Mouse (Mus musculus) liver, adult 2 months (tissue): Measurements from ENCODE around the gene Olfr190. TPM values are rescaled to one million over a fixed set of nuclear protein-coding genes. Genes with fewer than 3 reads are reported as not detected.
"Not testable (repeated sequence)": the region's sequence is repeated elsewhere in the genome, so short reads cannot be mapped to it uniquely, and the experiment has no call there.

Source experiments
- DNase-seq: peaks from one replicate; pipeline ENCODE4 v3.0.0-alpha.2; 2011; ENCODE audit warnings: low read depth, low spot score; ENCODE audit errors: extremely low read depth
- H3K27ac ChIP-seq: fragments of 200-500 bp; replicated peaks from 2 replicates; pipeline ENCODE4 v1.5.1; 2012; ENCODE audit warnings: low read depth, mild to moderate bottlenecking, control low read depth, inconsistent platforms, low read length; ENCODE audit not compliant: insufficient read depth
- H3K27me3 ChIP-seq: fragments of 200-500 bp; 2 replicates; pipeline ENCODE4 v1.6.1; 2012; ENCODE audit warnings: mild to moderate bottlenecking, moderate library complexity, low read length, inconsistent platforms; ENCODE audit not compliant: control insufficient read depth, insufficient read depth
- H3K36me3 ChIP-seq: fragments of 200-500 bp; 2 replicates; pipeline ENCODE4 v1.6.1; 2012; ENCODE audit warnings: low read length, inconsistent platforms; ENCODE audit not compliant: control insufficient read depth, insufficient read depth
- H3K4me1 ChIP-seq: fragments of 200-500 bp; 2 replicates; pipeline ENCODE4 v1.6.1; 2011; ENCODE audit warnings: low read length; ENCODE audit not compliant: control insufficient read depth, insufficient read depth
- H3K4me3 ChIP-seq: fragments of 200-500 bp; 2 replicates; pipeline ENCODE4 v1.5.1; 2011; ENCODE audit warnings: low read depth, mild to moderate bottlenecking, control low read depth, low read length, moderate library complexity; ENCODE audit not compliant: insufficient read depth
- H3K79me2 ChIP-seq: fragments of 200-500 bp; 2 replicates; pipeline ENCODE4 v1.6.1; 2012; ENCODE audit warnings: inconsistent platforms, mild to moderate bottlenecking, low read length, moderate library complexity; ENCODE audit not compliant: control insufficient read depth, insufficient read depth
- H3K9ac ChIP-seq: fragments of 200-500 bp; 2 replicates; pipeline ENCODE4 v1.6.1; 2012; ENCODE audit warnings: low read depth, mild to moderate bottlenecking, control low read depth, inconsistent platforms, low read length
- CTCF ChIP-seq: fragments of 200-500 bp; IDR thresholded peaks from 2 replicates; pipeline ENCODE4 v1.5.1; 2011; ENCODE audit warnings: low read depth, low read length, control low read depth
- POLR2A ChIP-seq: fragments of 200-500 bp; IDR thresholded peaks from 2 replicates; pipeline ENCODE4 v1.6.1; 2011; ENCODE audit warnings: low read length, control low read depth; ENCODE audit not compliant: insufficient read depth; ENCODE audit errors: extremely low read depth
- WGBS: fragments of 180-500 bp; shearing (Covaris S2); methylation state at CpG from one replicate; pipeline ENCODE4 v1.1.7; 2018; 5-methylcytosine and 5-hydroxymethylcytosine counted together
- polyA plus RNA-seq: library from polyadenylated mRNA; depleted of rRNA; stranded (reverse); fragments of >200 nt; gene quantifications from 2 replicates; pipeline ENCODE4 v1.2.3, GENCODE M21; 2012
- total RNA-seq: library from RNA; depleted of rRNA; stranded (reverse); fragments of >200 nt; gene quantifications from 2 replicates; pipeline ENCODE4 v1.2.3, GENCODE M21; 2014

Gene Olfr190
- total and polyA plus RNA-seq, 2 experiments = not detected

GRCm38 (mm10) chr16:59073520-59073919 is 4.3 kb downstream of the Olfr190 start:
- WGBS = 76% methylated on average over 1 of the region's 1 CpGs
- TF ChIP-seq POLR2A = no peak
- TF ChIP-seq CTCF = no peak
- no peak for DNase-seq
- Histone ChIP-seq H3K4me1 (no peaks in the 10 kb centered on the region), H3K79me2 (no peaks in the 10 kb centered on the region), H3K36me3 (no peaks in the 10 kb centered on the region), H3K27me3 (no peaks in the 10 kb centered on the region), H3K4me3 (no peak overlapping the region), H3K27ac (no peak overlapping the region), H3K9ac (no peak overlapping the region)

- Histone ChIP-seq H3K27me3 (no peaks in the 10 kb centered on the region), H3K9ac (no peak overlapping the region), H3K36me3 (no peaks in the 10 kb centered on the region), H3K4me3 (no peak overlapping the region), H3K79me2 (no peaks in the 10 kb centered on the region), H3K4me1 (no peaks in the 10 kb centered on the region), H3K27ac (no peak overlapping the region)
- no peak for DNase-seq
- TF ChIP-seq CTCF = no peak
- TF ChIP-seq POLR2A = no peak
Measured at GRCm38 (mm10) chr16:59071755-59072154, 6.0 kb downstream of the Olfr190 start.

- not testable (repeated sequence) for H3K4me1 ChIP-seq, H3K9ac ChIP-seq, DNase-seq, H3K79me2 ChIP-seq, H3K36me3 ChIP-seq, H3K27me3 ChIP-seq, H3K27ac ChIP-seq, H3K4me3 ChIP-seq
- WGBS = 61% methylated on average over 3 of the region's 3 CpGs
Measured at GRCm38 (mm10) chr16:59062411-59062810, 15.4 kb downstream of the Olfr190 start.

GRCm38 (mm10) chr16:59049286-59049685 is 28.5 kb downstream of the Olfr190 start:
- not testable (repeated sequence) for H3K9ac ChIP-seq, H3K27ac ChIP-seq, H3K4me1 ChIP-seq, H3K4me3 ChIP-seq, H3K36me3 ChIP-seq, H3K27me3 ChIP-seq, H3K79me2 ChIP-seq
- 72% methylated on average over 2 of the region's 2 CpGs for WGBS
- DNase-seq = peak; percentile 8

GRCm38 (mm10) chr16:59048860-59049259 is 28.9 kb downstream of the Olfr190 start:
- 55% methylated on average over 1 of the region's 1 CpGs for WGBS
- no peak for TF ChIP-seq POLR2A
- no peak for TF ChIP-seq CTCF
- H3K4me1 ChIP-seq = no peaks in the 10 kb centered on the region
- H3K9ac ChIP-seq = no peak overlapping the region
- DNase-seq = peak; percentile 14
- no peak overlapping the region for H3K4me3 ChIP-seq
- no peaks in the 10 kb centered on the region for H3K36me3 ChIP-seq
- no peaks in the 10 kb centered on the region for H3K27me3 ChIP-seq
- H3K79me2 ChIP-seq = no peaks in the 10 kb centered on the region
- H3K27ac ChIP-seq = no peak overlapping the region

GRCm38 (mm10) chr16:59047579-59047978 is 30.2 kb downstream of the Olfr190 start:
- H3K79me2 ChIP-seq = no peaks in the 10 kb centered on the region
- 57% methylated on average over 4 of the region's 4 CpGs for WGBS
- H3K9ac ChIP-seq = no peak overlapping the region
- no peak overlapping the region for H3K27ac ChIP-seq
- no peaks in the 10 kb centered on the region for H3K36me3 ChIP-seq
- no peaks in the 10 kb centered on the region for H3K27me3 ChIP-seq
- DNase-seq = no peak
- H3K4me1 ChIP-seq = no peaks in the 10 kb centered on the region
- no peak for TF ChIP-seq CTCF
- TF ChIP-seq POLR2A = no peak
- H3K4me3 ChIP-seq = no peak overlapping the region

GRCm38 (mm10) chr16:59045835-59046234 is 32.0 kb downstream of the Olfr190 start:
- no peaks in the 10 kb centered on the region for H3K79me2 ChIP-seq
- H3K4me3 ChIP-seq = no peak overlapping the region
- no peaks in the 10 kb centered on the region for H3K27me3 ChIP-seq
- DNase-seq = no peak
- no peaks in the 10 kb centered on the region for H3K36me3 ChIP-seq
- no peaks in the 10 kb centered on the region for H3K4me1 ChIP-seq
- TF ChIP-seq POLR2A (no peak), CTCF (no peak)
- WGBS = 77% methylated on average over 3 of the region's 3 CpGs
- no peak overlapping the region for H3K27ac ChIP-seq
- no peak overlapping the region for H3K9ac ChIP-seq
